Mouse (Mus musculus) myocyte (in vitro differentiated cells): ENCODE measurements at regions not wholly inside any gene's neighbourhood (a gene's known extent, or its start where the extent isn't known, plus 50 kb on each side); places are given as distances from the start of the nearest gene placed in this dataset.

ENCODE experiments used
- H3K27me3 ChIP-seq: one replicate; pipeline ENCODE4 v1.6.1; 2011; ENCODE audit not compliant: control insufficient read depth, insufficient read depth, insufficient read length
- H3K36me3 ChIP-seq: one replicate; pipeline ENCODE4 v1.6.1; 2011; ENCODE audit not compliant: control insufficient read depth, insufficient read depth
- H3K4me2 ChIP-seq: one replicate; pipeline ENCODE4 v1.6.1; 2011; ENCODE audit warnings: low read depth, control low read depth
- H3K4me3 ChIP-seq: one replicate; pipeline ENCODE4 v1.5.1; 2011; ENCODE audit warnings: mild to moderate bottlenecking, control low read depth, moderate library complexity
- H3K79me2 ChIP-seq: one replicate; pipeline ENCODE4 v1.6.1; 2011; ENCODE audit not compliant: control insufficient read depth, insufficient read depth
- H3ac ChIP-seq: one replicate; pipeline ENCODE4 v1.6.1; 2011; ENCODE audit not compliant: control insufficient read depth, insufficient read length
- CEBPB ChIP-seq: IDR thresholded peaks from 2 replicates; pipeline ENCODE4 v1.6.1; 2011; ENCODE audit warnings: mild to moderate bottlenecking, moderate library complexity; ENCODE audit not compliant: poor library complexity, insufficient read depth, severe bottlenecking
- E2F4 ChIP-seq: IDR thresholded peaks from one replicate; pipeline ENCODE4 v1.6.1; 2011; ENCODE audit warnings: mild to moderate bottlenecking, control low read depth, moderate library complexity; ENCODE audit not compliant: insufficient read depth
- MAX ChIP-seq: IDR thresholded peaks from one replicate; pipeline ENCODE4 v1.6.1; 2011; ENCODE audit warnings: low read depth, mild to moderate bottlenecking, control low read depth
- MYOD1 ChIP-seq, 3 experiments: IDR thresholded peaks; one replicate each; pipeline ENCODE4 v1.6.1; 2011; ENCODE audit warnings: control low read depth in 2 of 3, low read depth in 2 of 3, mild to moderate bottlenecking in 2 of 3, moderate library complexity in 1 of 3; ENCODE audit not compliant: insufficient read length in 2 of 3, control insufficient read depth in 1 of 3
- MYOG ChIP-seq, 3 experiments: IDR thresholded peaks; one replicate each; pipeline ENCODE4 v1.6.1; 2011; ENCODE audit warnings: control low read depth in 2 of 3, low read depth in 2 of 3, mild to moderate bottlenecking in 2 of 3; ENCODE audit not compliant: insufficient read length in 2 of 3, control insufficient read depth in 1 of 3, insufficient read depth in 1 of 3
- POLR2A ChIP-seq: IDR thresholded peaks from one replicate; pipeline ENCODE4 v1.6.1; 2011; ENCODE audit warnings: low read depth, mild to moderate bottlenecking, control low read depth, moderate library complexity; ENCODE audit not compliant: insufficient read length
- POLR2AphosphoS2 ChIP-seq: IDR thresholded peaks from one replicate; pipeline ENCODE4 v1.6.1; 2011; ENCODE audit warnings: low read depth, control low read depth; ENCODE audit not compliant: insufficient read length
- REST ChIP-seq: IDR thresholded peaks from one replicate; pipeline ENCODE4 v1.6.1; 2011; ENCODE audit warnings: mild to moderate bottlenecking, control low read depth, moderate library complexity; ENCODE audit not compliant: insufficient read depth, insufficient read length
- SRF ChIP-seq: IDR thresholded peaks from one replicate; pipeline ENCODE4 v1.6.1; 2011; ENCODE audit warnings: low read depth; ENCODE audit not compliant: control insufficient read depth, insufficient read length
- TCF12 ChIP-seq: IDR thresholded peaks from one replicate; pipeline ENCODE4 v1.6.1; 2011; ENCODE audit warnings: mild to moderate bottlenecking, control low read depth; ENCODE audit not compliant: poor library complexity, insufficient read depth, severe bottlenecking
- TCF3 ChIP-seq: IDR thresholded peaks from one replicate; pipeline ENCODE4 v1.6.1; 2011; ENCODE audit warnings: low read depth, control low read depth; ENCODE audit not compliant: insufficient read length
- USF1 ChIP-seq: IDR thresholded peaks from one replicate; pipeline ENCODE4 v1.6.1; 2011; ENCODE audit warnings: low read depth, mild to moderate bottlenecking, control low read depth, moderate library complexity

- Histone ChIP-seq H3ac (no peak overlapping the region), H3K36me3 (no peaks in the 10 kb centered on the region), H3K27me3 (no peaks in the 10 kb centered on the region), H3K79me2 (no peaks in the 10 kb centered on the region), H3K4me2 (no peak overlapping the region), H3K4me3 (no peak overlapping the region)
- TF ChIP-seq MAX (no peak), USF1 (no peak), E2F4 (no peak), REST (no peak), POLR2A (no peak), SRF (no peak), TCF3 (no peak), MYOG (IDR thresholded peaks at IDR 0.05; ENCODE audit: control insufficient read depth in 1 of 3, insufficient read depth in 1 of 3, insufficient read length in 2 of 3, low read depth in 2 of 3) (no peak)
Measured at GRCm38 (mm10) chr5:74877185-74877584, 167.4 kb downstream of the Chic2 start.

DNA sequence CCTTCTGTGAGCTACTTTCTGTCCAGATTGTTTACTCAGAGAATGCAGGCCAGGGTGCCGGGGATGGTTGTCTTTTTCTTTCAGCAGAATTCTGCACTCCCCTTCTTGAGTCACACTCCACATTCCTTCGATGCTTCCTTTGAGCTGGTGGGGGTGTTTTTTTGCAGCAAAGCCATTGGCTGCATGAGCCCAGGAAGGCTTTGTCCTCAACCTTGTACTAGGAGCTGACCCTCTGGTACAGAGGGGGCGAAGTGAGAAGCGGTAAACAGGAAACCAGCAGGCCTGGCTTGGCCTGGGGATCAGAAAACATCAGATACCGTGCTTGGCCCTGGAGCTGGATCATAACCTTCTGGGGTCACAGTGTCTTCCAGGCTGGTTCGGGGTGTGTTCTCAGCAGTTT lies 169.9 kb downstream of the Chic2 start:
- TF ChIP-seq CEBPB (no peak), E2F4 (no peak), SRF (no peak), POLR2A (no peak), MYOG (IDR thresholded peaks at IDR 0.05; ENCODE audit: control insufficient read depth in 1 of 3, insufficient read depth in 1 of 3, insufficient read length in 2 of 3, low read depth in 2 of 3) (no peak), USF1 (no peak), MYOD1 (IDR thresholded peaks at IDR 0.05; ENCODE audit: control insufficient read depth in 1 of 3, insufficient read length in 2 of 3, low read depth in 2 of 3) (no peak), TCF12 (no peak), REST (no peak), POLR2AphosphoS2 (no peak), TCF3 (no peak), MAX (no peak)

GRCm38 (mm10) chr5:74870615-74871014 lies 167.9 kb upstream of the Lnx1 start:
- Histone ChIP-seq H3K36me3 (no peaks in the 10 kb centered on the region), H3K27me3 (no peaks in the 10 kb centered on the region), H3K79me2 (no peaks in the 10 kb centered on the region), H3ac (no peak overlapping the region), H3K4me2 (no peak overlapping the region), H3K4me3 (no peak overlapping the region)
- TF ChIP-seq MYOG (IDR thresholded peaks at IDR 0.05; ENCODE audit: control insufficient read depth in 1 of 3, insufficient read depth in 1 of 3, insufficient read length in 2 of 3, low read depth in 2 of 3), result no peak
- no peak for TF ChIP-seq POLR2A
- no peak for TF ChIP-seq TCF12
- TF ChIP-seq USF1, result no peak
- TF ChIP-seq CEBPB, result no peak
- TF ChIP-seq SRF, result no peak
- TF ChIP-seq MYOD1 (IDR thresholded peaks at IDR 0.05; ENCODE audit: control insufficient read depth in 1 of 3, insufficient read length in 2 of 3, low read depth in 2 of 3), result no peak
- no peak for TF ChIP-seq REST
- no peak for TF ChIP-seq POLR2AphosphoS2
- TF ChIP-seq MAX, result no peak
- no peak for TF ChIP-seq TCF3
- TF ChIP-seq E2F4, result no peak

More for the DNA sequence above, 169.9 kb downstream of the Chic2 start:
- no peak overlapping the region for H3K4me3 ChIP-seq
- H3K4me2 ChIP-seq, result no peak overlapping the region
- no peaks in the 10 kb centered on the region for H3K36me3 ChIP-seq
- H3K27me3 ChIP-seq, result no peaks in the 10 kb centered on the region
- no peak overlapping the region for H3ac ChIP-seq
- H3K79me2 ChIP-seq, result no peaks in the 10 kb centered on the region

DNA sequence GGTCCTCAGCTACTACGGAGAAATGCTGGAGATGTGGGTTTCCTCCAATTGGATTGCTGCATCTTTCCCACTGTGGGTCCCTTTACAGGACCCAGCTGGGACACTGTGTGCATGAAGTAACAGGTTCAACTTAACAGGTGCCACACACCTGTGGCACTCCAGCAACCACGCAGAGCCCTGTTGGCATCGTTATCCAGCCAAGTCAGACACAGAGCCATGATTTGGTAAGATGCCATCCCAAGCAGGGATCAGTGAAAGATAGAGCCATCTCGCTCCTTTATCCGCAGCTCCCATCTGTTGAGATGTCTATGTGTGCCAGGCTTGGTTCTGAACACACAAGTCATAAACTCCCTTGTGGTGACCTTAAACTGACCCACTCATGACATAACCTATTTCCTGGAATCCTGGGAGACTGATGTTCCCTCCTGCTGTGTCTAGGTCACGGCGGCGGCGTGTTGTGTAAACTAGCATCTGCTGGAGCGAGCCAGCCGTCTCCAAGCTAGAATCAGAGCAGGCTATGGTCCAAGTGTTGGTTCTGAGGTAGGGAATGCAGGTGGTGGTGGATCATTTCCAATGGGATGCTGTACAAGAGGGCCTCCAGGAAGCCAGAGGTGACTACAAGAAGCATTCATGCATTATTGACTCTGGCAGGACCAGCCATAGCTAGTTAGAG lies 164.5 kb upstream of the Lnx1 start:
- Histone ChIP-seq H3K79me2 (no peaks in the 10 kb centered on the region), H3K4me3 (no peak overlapping the region), H3K4me2 (no peak overlapping the region), H3ac (no peak overlapping the region), H3K36me3 (no peaks in the 10 kb centered on the region), H3K27me3 (no peaks in the 10 kb centered on the region)
- TF ChIP-seq TCF12 (no peak), CEBPB (no peak)

GRCm38 (mm10) chr5:74866697-74867096 lies 164.0 kb upstream of the Lnx1 start:
- H3K79me2 ChIP-seq, result no peaks in the 10 kb centered on the region
- no peaks in the 10 kb centered on the region for H3K27me3 ChIP-seq
- H3K4me2 ChIP-seq, result no peak overlapping the region
- H3ac ChIP-seq, result no peak overlapping the region
- TF ChIP-seq MYOD1 (IDR thresholded peaks at IDR 0.05; ENCODE audit: control insufficient read depth in 1 of 3, insufficient read length in 2 of 3, low read depth in 2 of 3) (no peak), CEBPB (no peak), TCF3 (no peak), POLR2AphosphoS2 (no peak), REST (no peak), USF1 (no peak), MAX (no peak), SRF (no peak), TCF12 (no peak), MYOG (IDR thresholded peaks at IDR 0.05; ENCODE audit: control insufficient read depth in 1 of 3, insufficient read depth in 1 of 3, insufficient read length in 2 of 3, low read depth in 2 of 3) (no peak), POLR2A (no peak), E2F4 (no peak)
- H3K36me3 ChIP-seq, result no peaks in the 10 kb centered on the region
- H3K4me3 ChIP-seq, result no peak overlapping the region
